Mouse (Mus musculus): ENCODE results near the gene Cd177.

- TF ChIP-seq CTCF (IDR thresholded peaks at IDR 0.05; ENCODE audit: extremely low read depth, insufficient read length, insufficient replicate concordance, low read depth, low read length) = no peak
- no peak for TF ChIP-seq POLR2A (IDR thresholded peaks at IDR 0.05; ENCODE audit: low read depth, low read length)
Observed at GRCm38 (mm10) chr7:24802149-24802767, 42.1 kb upstream of the Cd177 start.
